Comparison of ENCODE assay signal across 20 mouse cellular contexts in genomic region chr5:149156886-149157563, GRCm38 (mm10). TPM values are rescaled to one million over a fixed set of nuclear protein-coding genes. Genes with fewer than 3 reads are reported as not detected.
DNase-seq lines count a peak whose midpoint lies in the region; ATAC-seq and TF ChIP-seq lines count a peak whose summit lies in the region.
"Had no signal": no experiment of that assay in that cellular context is flagged by ENCODE, and none has a peak within 500 bp of the region (broad histone marks: within the 10 kb centered on the region; RNA-seq: fewer than 3 reads in every experiment).

No protein-coding gene starts in this region.

- H3K36me3 ChIP-seq in kidney, embryonic 14.5 days (ENCODE audit: control insufficient read depth, insufficient read depth, low read length), result no peaks in the 10 kb centered on the region
- no peaks in the 10 kb centered on the region for H3K36me3 ChIP-seq in kidney, adult 2 months (ENCODE audit: control insufficient read depth, insufficient read depth, low read length)
- H3K36me3 ChIP-seq: embryonic facial prominence, embryonic 13.5 days; forebrain, embryonic 12.5 days; hindbrain, embryonic 15.5 days; midbrain, embryonic 15.5 days; neural tube, embryonic 12.5 days had no signal

- H3K9me3 ChIP-seq in kidney, embryonic 14.5 days (ENCODE audit: control insufficient read depth, low read length), result no peaks in the 10 kb centered on the region
- H3K9me3 ChIP-seq: embryonic facial prominence, embryonic 13.5 days; forebrain, embryonic 12.5 days; hindbrain, embryonic 15.5 days; midbrain, embryonic 15.5 days; neural tube, embryonic 12.5 days had no signal

- no peak overlapping the region for H3K4me2 ChIP-seq in kidney, embryonic 14.5 days (replicated peaks; ENCODE audit: low read depth, low read length)
- H3K4me2 ChIP-seq: embryonic facial prominence, embryonic 13.5 days; forebrain, embryonic 12.5 days; hindbrain, embryonic 15.5 days; midbrain, embryonic 15.5 days; neural tube, embryonic 12.5 days had no signal

- no peaks in the 10 kb centered on the region for H3K4me1 ChIP-seq in kidney, embryonic 14.5 days (ENCODE audit: control insufficient read depth, insufficient read depth, low read length)
- peaks cover 13% of the 10 kb centered on the region for H3K4me1 ChIP-seq in kidney, adult 2 months (ENCODE audit: control insufficient read depth, insufficient read depth, low read length)
- H3K4me1 ChIP-seq: hindbrain, embryonic 15.5 days; midbrain, embryonic 15.5 days had no signal

- DNase-seq in kidney, adult 11 months, result peak; percentile 59
- DNase-seq in kidney, adult 2 months, result peak; percentile 62
- peak; percentile 51 for DNase-seq in kidney, adult 9 months
- peak; percentile 36 to 53 for DNase-seq in kidney, postnatal 36 days
- DNase-seq in right cerebral cortex, postnatal 36 days (ENCODE audit: low spot score in 2 of 2), result no peak
- DNase-seq in right cerebral cortex, adult 2 months (ENCODE audit: low spot score in 2 of 2), result no peak
- DNase-seq: adrenal gland, postnatal 14 days; cerebellum, adult 8-10 months; cerebellum, postnatal 36 days; embryo, embryonic 11 days; lung, postnatal 4 days; right cerebral cortex, postnatal 25 days had no signal

- no peak overlapping the region for H3K4me3 ChIP-seq in kidney, embryonic 14.5 days (ENCODE audit: low read length)
- H3K4me3 ChIP-seq in kidney, adult 2 months (ENCODE audit: insufficient read depth, low read depth, low read length), result peak overlapping the region; percentile 0; the same call in 1 of the 2 replicates
- H3K4me3 ChIP-seq: embryonic facial prominence, embryonic 13.5 days; erythroblast, embryonic 14.5 days; forebrain, embryonic 12.5 days; hindbrain, embryonic 15.5 days; midbrain, embryonic 15.5 days; neural tube, embryonic 12.5 days had no signal

- 60% methylated on average over 18 of the region's 18 CpGs for WGBS in kidney, embryonic 14.5 days
- WGBS in kidney, adult 2 months, result 56% methylated on average over 18 of the region's 18 CpGs

- no peak for TF ChIP-seq CTCF in kidney, adult 2 months (conservative IDR thresholded peaks at IDR 0.05; ENCODE audit: insufficient read depth, insufficient read length, low read depth, low read length)

- no peak overlapping the region for H3K27ac ChIP-seq in kidney, embryonic 14.5 days (ENCODE audit: low read depth, low read length)
- H3K27ac ChIP-seq in kidney, adult 2 months (ENCODE audit: insufficient read depth, low read depth, low read length), result peak overlapping the region; percentile 72
- H3K27ac ChIP-seq: embryonic facial prominence, embryonic 13.5 days; forebrain, embryonic 12.5 days; hindbrain, embryonic 15.5 days; liver, embryonic 14.5 days; midbrain, embryonic 15.5 days; neural tube, embryonic 12.5 days had no signal

- H3K9ac ChIP-seq in kidney, embryonic 14.5 days (ENCODE audit: low read depth, low read length), result no peak overlapping the region
- H3K9ac ChIP-seq: embryonic facial prominence, embryonic 13.5 days; forebrain, embryonic 12.5 days; hindbrain, embryonic 15.5 days; liver, embryonic 14.5 days; midbrain, embryonic 15.5 days; neural tube, embryonic 12.5 days had no signal

- ATAC-seq in kidney, embryonic 14.5 days (ENCODE audit: low FRiP score, low TSS enrichment), result no peak
- ATAC-seq: midbrain, embryonic 15.5 days had no signal

- TF ChIP-seq POLR2A in kidney, adult 2 months (IDR thresholded peaks at IDR 0.05; ENCODE audit: low read depth, low read length), result no peak

- no peaks in the 10 kb centered on the region for H3K27me3 ChIP-seq in kidney, embryonic 14.5 days (ENCODE audit: control insufficient read depth, insufficient read depth, low read length)
- H3K27me3 ChIP-seq in kidney, adult 2 months (replicated peaks; ENCODE audit: control insufficient read depth, insufficient read depth, low read length), result no peaks in the 10 kb centered on the region
- H3K27me3 ChIP-seq: embryonic facial prominence, embryonic 13.5 days; forebrain, embryonic 12.5 days; hindbrain, embryonic 15.5 days; midbrain, embryonic 15.5 days; neural tube, embryonic 12.5 days had no signal

RNA-seq across cellular contexts. Expression of gene Uspl1, which starts 27.1 kb away (rescaled TPM):
- polyA plus RNA-seq in kidney, embryonic 14.5 days (2014; fragmentation: Nextera tagmentation; extraction: Ambion mirVana), result 44.2 and 53.9 TPM in 2 replicates
- 9.4 and 9.9 TPM in 2 replicates for polyA plus RNA-seq in kidney, adult 2 months (2012; rRNA removed)

RNA-seq across cellular contexts. Expression of gene Hmgb1, which starts 27.3 kb away (rescaled TPM):
- polyA plus RNA-seq in kidney, embryonic 14.5 days (2014; fragmentation: Nextera tagmentation; extraction: Ambion mirVana), result 1,862 and 2,225 TPM in 2 replicates
- polyA plus RNA-seq in kidney, adult 2 months (2012; rRNA removed), result 33.6 and 48.1 TPM in 2 replicates

Comparison
In these comparisons a context has a peak if more than half of its experiments do, and no peak if none do; other contexts are left out.
1. RNA of gene Hmgb1, which starts 27.3 kb away (polyA plus RNA-seq): 1,862 to 2,225 TPM in kidney, embryonic 14.5 days; 33.6 to 48.1 TPM in kidney, adult 2 months; every median in the first group is over 10 times any median in the second.
2. DNase-seq: peak in kidney, adult 11 months (single experiment), kidney, adult 2 months (single experiment), kidney, adult 9 months (single experiment) and kidney, postnatal 36 days (2 of 2); none in right cerebral cortex, postnatal 36 days (0 of 2) and right cerebral cortex, adult 2 months (0 of 2).